ENCODE assay signal across 24 mouse cellular contexts in genomic region chr11:40786900-40787299, GRCm38 (mm10). TPM values are rescaled to one million over a fixed set of nuclear protein-coding genes. Genes with fewer than 3 reads are reported as not detected.
DNase-seq lines count a peak whose midpoint lies in the region; ATAC-seq and TF ChIP-seq lines count a peak whose summit lies in the region.
"Had no signal": no experiment of that assay in that cellular context is flagged by ENCODE, and none has a peak within 500 bp of the region (broad histone marks: within the 10 kb centered on the region; RNA-seq: fewer than 3 reads in every experiment).

No protein-coding gene starts in this region.

- TF ChIP-seq CTCF in stomach, postnatal 0 days (IDR thresholded peaks at IDR 0.05; ENCODE audit: low read depth), result no peak

- H3K27ac ChIP-seq in stomach, embryonic 15.5 days, result peak overlapping the region; percentile 26; the same call in 1 of the 2 replicates
- H3K27ac ChIP-seq in stomach, postnatal 0 days (replicated peaks), result no peak overlapping the region
- no peak overlapping the region for H3K27ac ChIP-seq in liver, embryonic 11.5 days (ENCODE audit: low read depth, low read length)
- H3K27ac ChIP-seq: embryonic facial prominence, embryonic 12.5 days; neural tube, embryonic 15.5 days had no signal

- ATAC-seq in stomach, embryonic 15.5 days (ENCODE audit: insufficient read depth, low FRiP score, low read depth), result peak; percentile 27; the same call in 1 of the 2 replicates
- no peak for ATAC-seq in stomach, postnatal 0 days (ENCODE audit: low FRiP score, low TSS enrichment)
- ATAC-seq in liver, embryonic 11.5 days (replicated peaks; ENCODE audit: low FRiP score), result no peak
- ATAC-seq in megakaryocyte-erythroid progenitor cell, adult 5-6 weeks (replicated peaks; ENCODE audit: low FRiP score, low TSS enrichment, poor library complexity, severe bottlenecking), result no peak
- ATAC-seq: forebrain, embryonic 14.5 days; liver, postnatal 0 days had no signal

- no peak overlapping the region for H3K4me3 ChIP-seq in stomach, embryonic 15.5 days (replicated peaks)
- H3K4me3 ChIP-seq in stomach, postnatal 0 days (ENCODE audit: low read depth, low read length), result no peak overlapping the region
- H3K4me3 ChIP-seq in liver, embryonic 11.5 days (ENCODE audit: low read depth, low read length), result no peak overlapping the region
- H3K4me3 ChIP-seq: embryonic facial prominence, embryonic 12.5 days; myocyte; neural tube, embryonic 15.5 days had no signal

- H3K27me3 ChIP-seq in stomach, embryonic 15.5 days (replicated peaks), result no peaks in the 10 kb centered on the region
- H3K27me3 ChIP-seq in stomach, postnatal 0 days (ENCODE audit: control insufficient read depth, insufficient read depth, low read length), result no peaks in the 10 kb centered on the region
- H3K27me3 ChIP-seq in liver, embryonic 11.5 days (replicated peaks; ENCODE audit: control insufficient read depth, insufficient read depth, low read length), result no peaks in the 10 kb centered on the region
- H3K27me3 ChIP-seq: embryonic facial prominence, embryonic 12.5 days; neural tube, embryonic 15.5 days had no signal

- H3K4me2 ChIP-seq in stomach, embryonic 15.5 days, result no peak overlapping the region
- no peak overlapping the region for H3K4me2 ChIP-seq in stomach, postnatal 0 days (replicated peaks; ENCODE audit: low read depth)
- no peak overlapping the region for H3K4me2 ChIP-seq in liver, embryonic 11.5 days
- H3K4me2 ChIP-seq: embryonic facial prominence, embryonic 12.5 days; heart, embryonic 11.5 days; neural tube, embryonic 15.5 days had no signal

- H3K4me1 ChIP-seq in stomach, embryonic 15.5 days, result no peaks in the 10 kb centered on the region
- no peaks in the 10 kb centered on the region for H3K4me1 ChIP-seq in stomach, postnatal 0 days (replicated peaks; ENCODE audit: control insufficient read depth, insufficient read depth)
- H3K4me1 ChIP-seq in liver, embryonic 11.5 days (replicated peaks; ENCODE audit: control insufficient read depth, insufficient read depth, low read length), result no peaks in the 10 kb centered on the region
- H3K4me1 ChIP-seq: embryonic facial prominence, embryonic 12.5 days; neural tube, embryonic 15.5 days had no signal

- DNase-seq in layer of hippocampus, adult 11-12 months (ENCODE audit: low spot score), result peak; percentile 56
- no peak for DNase-seq in layer of hippocampus, postnatal 10 days (ENCODE audit: low spot score in 2 of 2)
- no peak for DNase-seq in stomach, postnatal 0 days (ENCODE audit: low spot score)
- peak; percentile 57 to 69 for DNase-seq in left cerebral cortex, adult 9 months (ENCODE audit: low spot score in 2 of 2)
- no peak for DNase-seq in urinary bladder, adult 18-20 months (ENCODE audit: low spot score in 2 of 2)
- no peak for DNase-seq in liver, embryonic 11.5 days (ENCODE audit: low spot score)
- DNase-seq: B cell, adult 2 months; cerebellum, adult 2 months; heart, postnatal 10 days; kidney, adult 18-20 months; kidney, postnatal 10 days; liver; liver, postnatal 0 days; lung, postnatal 10 days; midbrain, embryonic 14.5 days; spleen, adult 18-20 months had no signal

- no peak for TF ChIP-seq EP300 in stomach, postnatal 0 days (optimal IDR thresholded peaks at IDR 0.05)

- no peaks in the 10 kb centered on the region for H3K9me3 ChIP-seq in stomach, embryonic 15.5 days
- H3K9me3 ChIP-seq in stomach, postnatal 0 days (ENCODE audit: control insufficient read depth, low read length), result no peaks in the 10 kb centered on the region
- H3K9me3 ChIP-seq in liver, embryonic 11.5 days (ENCODE audit: control insufficient read depth, low read length), result no peaks in the 10 kb centered on the region
- H3K9me3 ChIP-seq: embryonic facial prominence, embryonic 12.5 days; neural tube, embryonic 15.5 days had no signal

- no peaks in the 10 kb centered on the region for H3K36me3 ChIP-seq in stomach, embryonic 15.5 days
- H3K36me3 ChIP-seq in stomach, postnatal 0 days (ENCODE audit: control insufficient read depth, insufficient read depth, low read length), result no peaks in the 10 kb centered on the region
- H3K36me3 ChIP-seq in liver, embryonic 11.5 days (ENCODE audit: control insufficient read depth, insufficient read depth, low read length), result no peaks in the 10 kb centered on the region
- H3K36me3 ChIP-seq: embryonic facial prominence, embryonic 12.5 days; neural tube, embryonic 15.5 days had no signal

- 48% methylated on average over 2 of the region's 2 CpGs for WGBS in stomach, embryonic 15.5 days
- WGBS in stomach, postnatal 0 days, result 36% methylated on average over 2 of the region's 2 CpGs
- WGBS in liver, embryonic 11.5 days, result 77% methylated on average over 2 of the region's 2 CpGs

- no peak overlapping the region for H3K9ac ChIP-seq in stomach, embryonic 15.5 days
- H3K9ac ChIP-seq in stomach, postnatal 0 days (ENCODE audit: low read length), result no peak overlapping the region
- no peak overlapping the region for H3K9ac ChIP-seq in liver, embryonic 11.5 days (ENCODE audit: low read depth, low read length)
- H3K9ac ChIP-seq: embryonic facial prominence, embryonic 12.5 days; liver, postnatal 0 days; neural tube, embryonic 15.5 days had no signal

RNA-seq across cellular contexts. Expression of gene Ccng1, which starts 31.8 kb away (rescaled TPM):
- total RNA-seq in layer of hippocampus, postnatal 10 days (2021), result 10 to 100 TPM; 63.1 to 71.6 TPM
- polyA plus RNA-seq in stomach, embryonic 15.5 days (2015; fragmentation: Nextera tagmentation; extraction: Ambion mirVana), result 49.4 and 57.8 TPM in 2 replicates
- polyA plus RNA-seq in stomach, postnatal 0 days (2015; fragmentation: Nextera tagmentation; extraction: Ambion mirVana), result 32.1 and 33.5 TPM in 2 replicates
- polyA plus RNA-seq in liver, embryonic 11.5 days (2014; fragmentation: Nextera tagmentation; extraction: Ambion mirVana), result 50.2 and 60.6 TPM in 2 replicates
- total RNA-seq in megakaryocyte-erythroid progenitor cell, adult 5-6 weeks (2014; fragmentation: Nextera tagmentation), result 73.6 and 76.9 TPM in 2 replicates
- total RNA-seq in megakaryocyte-erythroid progenitor cell, adult 5-6 weeks (2017), result 108 and 119 TPM in 2 replicates

RNA-seq across cellular contexts. Expression of gene Nudcd2, which starts 53.4 kb away (rescaled TPM):
- 10 to 100 TPM; 24.1 to 25.0 TPM for total RNA-seq in layer of hippocampus, postnatal 10 days (2021)
- polyA plus RNA-seq in stomach, embryonic 15.5 days (2015; fragmentation: Nextera tagmentation; extraction: Ambion mirVana), result 130 and 151 TPM in 2 replicates
- 79.8 and 83.1 TPM in 2 replicates for polyA plus RNA-seq in stomach, postnatal 0 days (2015; fragmentation: Nextera tagmentation; extraction: Ambion mirVana)
- 191 and 202 TPM in 2 replicates for polyA plus RNA-seq in liver, embryonic 11.5 days (2014; fragmentation: Nextera tagmentation; extraction: Ambion mirVana)
- total RNA-seq in megakaryocyte-erythroid progenitor cell, adult 5-6 weeks (2014; fragmentation: Nextera tagmentation), result 84.4 and 118 TPM in 2 replicates
- total RNA-seq in megakaryocyte-erythroid progenitor cell, adult 5-6 weeks (2017), result 142 and 236 TPM in 2 replicates

RNA-seq across cellular contexts. Expression of gene Hmmr, which starts 53.7 kb away (rescaled TPM):
- 1 to 10 TPM; 3.0 to 3.2 TPM for total RNA-seq in layer of hippocampus, postnatal 10 days (2021)
- 48.0 and 51.0 TPM in 2 replicates for polyA plus RNA-seq in stomach, embryonic 15.5 days (2015; fragmentation: Nextera tagmentation; extraction: Ambion mirVana)
- polyA plus RNA-seq in stomach, postnatal 0 days (2015; fragmentation: Nextera tagmentation; extraction: Ambion mirVana), result 7.9 and 11.5 TPM in 2 replicates
- 92.0 and 96.9 TPM in 2 replicates for polyA plus RNA-seq in liver, embryonic 11.5 days (2014; fragmentation: Nextera tagmentation; extraction: Ambion mirVana)
- 55.4 and 61.8 TPM in 2 replicates for total RNA-seq in megakaryocyte-erythroid progenitor cell, adult 5-6 weeks (2014; fragmentation: Nextera tagmentation)
- 80.0 and 86.5 TPM in 2 replicates for total RNA-seq in megakaryocyte-erythroid progenitor cell, adult 5-6 weeks (2017)
- total RNA-seq: gastrocnemius, adult 8-10 months had no signal

Comparison
In these comparisons a context has a peak if more than half of its experiments do, and no peak if none do; other contexts are left out.
1. DNase-seq: peak in layer of hippocampus, adult 11-12 months (single experiment) and left cerebral cortex, adult 9 months (2 of 2); none in layer of hippocampus, postnatal 10 days (0 of 2), stomach, postnatal 0 days (single experiment), urinary bladder, adult 18-20 months (0 of 2) and liver, embryonic 11.5 days (single experiment).